Mouse (Mus musculus): Measurements from ENCODE around the gene Plbd1. TPM values are rescaled to one million over a fixed set of nuclear protein-coding genes. Genes with fewer than 3 reads are reported as not detected.

Gene Plbd1
- polyA plus RNA-seq, 1 experiment from 2014 or later = 31.3 TPM

DNA sequence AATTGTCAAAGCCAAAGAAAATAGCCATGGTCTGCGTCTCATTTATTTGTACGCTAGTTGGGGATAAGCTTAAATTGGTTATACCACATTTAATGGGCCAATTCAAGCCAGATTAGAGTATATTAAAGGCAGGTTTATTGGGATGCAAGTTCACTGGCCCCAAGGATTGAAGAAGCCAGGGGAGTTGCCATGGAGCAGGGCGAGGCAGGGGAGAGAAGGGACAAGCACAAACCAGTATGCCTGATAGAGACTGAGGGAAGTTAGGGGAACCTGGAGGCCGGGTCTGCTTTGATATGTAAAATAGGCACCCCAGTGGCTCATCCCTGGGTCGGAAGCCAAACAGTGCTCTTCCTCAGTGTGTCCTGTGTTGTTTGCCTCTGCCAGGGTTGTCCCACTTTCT is 7.5 kb upstream of the Plbd1 start:
- no peaks in the 10 kb centered on the region for H3K27me3 ChIP-seq (ENCODE audit: insufficient read depth, low read length)
- TF ChIP-seq CTCF (IDR thresholded peaks at IDR 0.05; ENCODE audit: low read depth) (no peak), EP300 (IDR thresholded peaks at IDR 0.05; ENCODE audit: low read depth) (no peak)
- H3K4me3 ChIP-seq (ENCODE audit: low read depth, low read length) = no peak overlapping the region
- no peak overlapping the region for H3K27ac ChIP-seq (ENCODE audit: low read depth)
- ATAC-seq (no peak), DNase-seq (no peak)
- no peak overlapping the region for H3K4me2 ChIP-seq (ENCODE audit: low read depth, low read length)
- no peaks in the 10 kb centered on the region for H3K36me3 ChIP-seq (replicated peaks; ENCODE audit: insufficient read depth, low read length)
- H3K9ac ChIP-seq (replicated peaks) = no peak overlapping the region
- WGBS (ENCODE audit: insufficient replicate concordance) = 68% methylated on average over 5 of the region's 5 CpGs
- H3K9me3 ChIP-seq (ENCODE audit: low read length) = no peaks in the 10 kb centered on the region
- H3K4me1 ChIP-seq (ENCODE audit: insufficient read depth) = 0 out of 2 replicates have a peak, but pooled peaks cover 2% of the 10 kb centered on the region

DNA sequence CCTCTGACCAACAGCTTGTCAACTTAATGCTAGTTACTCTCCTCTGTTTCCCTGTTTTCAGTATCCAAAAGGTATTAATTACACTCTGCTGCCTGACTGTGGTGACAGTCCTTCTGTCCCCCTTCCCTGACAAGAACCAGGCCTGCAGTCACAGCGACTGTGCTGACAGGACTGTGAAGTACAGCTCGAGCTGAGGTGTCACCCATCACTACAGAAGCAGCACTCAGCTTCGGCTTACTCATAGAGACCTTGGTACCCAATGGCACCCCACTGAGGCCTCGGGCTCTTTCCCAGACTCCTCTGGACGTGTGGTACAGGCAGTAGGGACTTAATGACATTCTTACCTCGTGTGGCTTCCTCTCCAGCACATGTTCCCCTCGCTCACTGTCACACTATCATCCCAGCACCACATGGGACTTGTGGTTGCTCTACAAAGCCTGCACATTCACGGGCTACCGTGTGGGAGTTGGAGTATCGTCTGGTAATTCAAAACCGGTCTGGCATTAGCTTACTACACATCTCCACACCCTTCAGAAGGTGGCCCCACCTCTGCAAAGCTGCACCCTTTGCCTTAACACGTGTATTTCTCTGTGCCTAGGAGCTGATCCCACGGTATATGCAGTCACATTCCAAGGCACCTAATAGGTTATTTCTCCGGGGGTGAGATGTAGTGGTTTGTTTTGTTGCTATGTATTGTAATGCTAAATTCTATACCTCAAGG is 6.7 kb upstream of the Plbd1 start:
- TF ChIP-seq EP300 (IDR thresholded peaks at IDR 0.05; ENCODE audit: low read depth) (no peak), CTCF (IDR thresholded peaks at IDR 0.05; ENCODE audit: low read depth) (no peak)
- no peak overlapping the region for H3K9ac ChIP-seq (replicated peaks)
- no peak overlapping the region for H3K27ac ChIP-seq (ENCODE audit: low read depth)
- no peaks in the 10 kb centered on the region for H3K36me3 ChIP-seq (replicated peaks; ENCODE audit: insufficient read depth, low read length)
- ATAC-seq (no peak), DNase-seq (no peak)
- no peak overlapping the region for H3K4me3 ChIP-seq (ENCODE audit: low read depth, low read length)
- no peaks in the 10 kb centered on the region for H3K9me3 ChIP-seq (ENCODE audit: low read length)
- WGBS (ENCODE audit: insufficient replicate concordance) = 46% methylated on average over 14 of the region's 14 CpGs
- no peaks in the 10 kb centered on the region for H3K27me3 ChIP-seq (ENCODE audit: insufficient read depth, low read length)
- H3K4me1 ChIP-seq (ENCODE audit: insufficient read depth) = 0 out of 2 replicates have a peak, but pooled peaks cover 2% of the 10 kb centered on the region
- no peak overlapping the region for H3K4me2 ChIP-seq (ENCODE audit: low read depth, low read length)

DNA sequence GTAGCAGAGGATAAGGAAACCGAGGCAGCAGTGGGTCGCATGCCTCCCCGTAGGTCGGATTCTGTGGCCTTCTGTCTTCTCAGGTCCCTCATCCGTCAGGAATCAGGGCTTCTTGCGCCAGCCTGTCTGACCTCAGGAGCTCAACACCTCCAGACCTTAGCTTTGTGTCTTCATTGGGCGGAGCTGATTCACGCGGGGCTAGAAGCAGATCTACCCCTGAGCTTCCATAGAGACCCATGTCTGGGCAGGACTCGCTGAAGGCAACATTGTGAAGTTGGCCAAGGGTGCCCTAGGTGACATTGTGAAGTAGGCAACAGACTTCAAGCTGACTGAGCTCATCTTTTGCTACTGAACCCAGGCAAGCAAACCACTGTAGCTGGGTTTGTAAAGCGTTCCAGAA is 335 bp upstream of the Plbd1 start:
- Histone ChIP-seq H3K4me3 (ENCODE audit: low read depth, low read length) (peak overlapping the region; percentile 57), H3K36me3 (replicated peaks; ENCODE audit: insufficient read depth, low read length) (no peaks in the 10 kb centered on the region), H3K27ac (ENCODE audit: low read depth) (peak overlapping the region; percentile 78), H3K27me3 (ENCODE audit: insufficient read depth, low read length) (peaks cover 11% of the 10 kb centered on the region), H3K4me2 (ENCODE audit: low read depth, low read length) (peak overlapping the region; percentile 73), H3K9me3 (ENCODE audit: low read length) (no peaks in the 10 kb centered on the region), H3K9ac (replicated peaks) (peak overlapping the region; percentile 68), H3K4me1 (ENCODE audit: insufficient read depth) (peaks cover 9% of the 10 kb centered on the region)
- ATAC-seq (no peak), DNase-seq (no peak)
- WGBS (ENCODE audit: insufficient replicate concordance) = 31% methylated on average over 11 of the region's 11 CpGs
- no peak for TF ChIP-seq EP300 (IDR thresholded peaks at IDR 0.05; ENCODE audit: low read depth)
- TF ChIP-seq CTCF (IDR thresholded peaks at IDR 0.05; ENCODE audit: low read depth) = no peak

DNA sequence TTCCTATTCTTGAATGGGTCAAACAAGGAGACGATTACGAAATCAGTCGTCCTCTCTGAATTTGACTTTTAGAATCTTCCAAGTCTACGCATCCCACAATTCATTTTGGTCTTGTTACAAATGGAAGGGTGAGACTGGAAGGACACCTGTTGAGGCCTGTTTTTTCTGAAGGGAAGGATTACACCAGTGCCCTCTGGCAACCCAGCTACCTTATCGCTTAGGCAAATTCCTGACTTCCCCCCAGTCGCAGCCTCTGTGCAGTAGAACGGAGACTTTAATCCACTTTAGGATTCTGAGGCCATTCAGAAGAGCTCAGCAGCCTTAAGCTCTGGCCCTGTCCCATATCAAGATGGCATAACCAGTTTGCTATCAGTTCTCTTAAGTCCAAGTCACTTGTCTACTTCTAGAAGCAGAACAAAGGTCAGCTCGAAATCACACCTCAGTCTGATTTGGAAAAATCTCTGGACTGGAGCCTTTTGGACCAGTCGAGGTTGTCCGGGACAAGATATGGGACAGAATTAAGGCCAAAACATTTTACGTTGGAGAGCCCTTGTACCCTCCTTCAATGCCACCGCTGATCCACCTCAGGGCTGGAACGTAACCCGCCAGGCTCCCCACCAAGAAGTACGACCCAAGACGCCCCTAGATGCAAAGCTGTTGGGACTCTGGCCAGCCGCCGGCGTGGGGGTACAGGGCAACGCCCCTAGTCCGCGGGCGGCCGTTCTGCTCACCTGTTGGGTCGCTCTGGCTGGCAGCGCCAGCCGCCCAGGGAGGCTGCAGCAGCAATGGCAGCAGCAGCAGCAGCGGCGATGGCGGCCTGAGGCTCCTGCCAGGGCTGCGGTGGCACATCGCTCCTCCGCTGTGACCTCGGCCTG is 660 bp downstream of the Plbd1 start:
- H3K4me2 ChIP-seq (ENCODE audit: low read depth, low read length) = peak overlapping the region; percentile 73
- peak overlapping the region; percentile 78 for H3K27ac ChIP-seq (ENCODE audit: low read depth)
- TF ChIP-seq CTCF (IDR thresholded peaks at IDR 0.05; ENCODE audit: low read depth) (no peak), EP300 (IDR thresholded peaks at IDR 0.05; ENCODE audit: low read depth) (no peak)
- H3K4me3 ChIP-seq (ENCODE audit: low read depth, low read length) = peak overlapping the region; percentile 57
- H3K9ac ChIP-seq (replicated peaks) = peak overlapping the region; percentile 68
- DNase-seq (no peak), ATAC-seq (peak; percentile 65)
- no peaks in the 10 kb centered on the region for H3K36me3 ChIP-seq (replicated peaks; ENCODE audit: insufficient read depth, low read length)
- WGBS (ENCODE audit: insufficient replicate concordance) = 23% methylated on average over 27 of the region's 34 CpGs
- H3K27me3 ChIP-seq (ENCODE audit: insufficient read depth, low read length) = peaks cover 11% of the 10 kb centered on the region
- H3K4me1 ChIP-seq (ENCODE audit: insufficient read depth) = peaks cover 10% of the 10 kb centered on the region
- no peaks in the 10 kb centered on the region for H3K9me3 ChIP-seq (ENCODE audit: low read length)

DNA sequence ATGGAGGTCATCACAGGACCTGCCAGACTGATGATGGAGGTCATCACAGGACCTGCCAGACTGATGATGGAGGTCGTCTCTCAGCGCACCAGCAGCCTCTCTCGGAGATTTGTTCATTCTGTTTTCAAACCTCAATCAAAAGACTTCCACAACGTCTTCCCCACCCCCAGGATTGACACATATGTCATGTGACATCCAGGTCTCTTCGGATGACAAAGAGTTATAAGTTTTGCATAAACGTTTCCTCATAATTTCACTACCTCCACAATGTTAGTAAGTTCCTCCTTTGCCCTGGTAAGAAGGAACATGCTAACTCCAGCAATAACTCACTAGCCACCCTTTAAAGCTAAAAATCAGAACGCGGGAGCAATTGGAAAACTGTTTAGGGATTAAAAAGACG is 2.5 kb downstream of the Plbd1 start:
- H3K4me1 ChIP-seq (ENCODE audit: insufficient read depth) = peaks cover 12% of the 10 kb centered on the region
- H3K9ac ChIP-seq (replicated peaks) = no peak overlapping the region
- 0 out of 2 replicates have a peak overlapping the region, but pooled peaks have one; percentile 73 for H3K4me2 ChIP-seq (ENCODE audit: low read depth, low read length)
- H3K36me3 ChIP-seq (replicated peaks; ENCODE audit: insufficient read depth, low read length) = no peaks in the 10 kb centered on the region
- TF ChIP-seq EP300 (IDR thresholded peaks at IDR 0.05; ENCODE audit: low read depth) (peak; percentile 20; the same call in 1 of the 2 replicates), CTCF (IDR thresholded peaks at IDR 0.05; ENCODE audit: low read depth) (no peak)
- no peak overlapping the region for H3K4me3 ChIP-seq (ENCODE audit: low read depth, low read length)
- DNase-seq (peak; percentile 28), ATAC-seq (peak; percentile 14; the same call in 1 of the 2 replicates)
- WGBS (ENCODE audit: insufficient replicate concordance) = 72% methylated on average over 9 of the region's 9 CpGs
- H3K27me3 ChIP-seq (ENCODE audit: insufficient read depth, low read length) = peaks cover 11% of the 10 kb centered on the region
- H3K9me3 ChIP-seq (ENCODE audit: low read length) = no peaks in the 10 kb centered on the region
- H3K27ac ChIP-seq (ENCODE audit: low read depth) = peak overlapping the region; percentile 48; the same call in 1 of the 2 replicates

DNA sequence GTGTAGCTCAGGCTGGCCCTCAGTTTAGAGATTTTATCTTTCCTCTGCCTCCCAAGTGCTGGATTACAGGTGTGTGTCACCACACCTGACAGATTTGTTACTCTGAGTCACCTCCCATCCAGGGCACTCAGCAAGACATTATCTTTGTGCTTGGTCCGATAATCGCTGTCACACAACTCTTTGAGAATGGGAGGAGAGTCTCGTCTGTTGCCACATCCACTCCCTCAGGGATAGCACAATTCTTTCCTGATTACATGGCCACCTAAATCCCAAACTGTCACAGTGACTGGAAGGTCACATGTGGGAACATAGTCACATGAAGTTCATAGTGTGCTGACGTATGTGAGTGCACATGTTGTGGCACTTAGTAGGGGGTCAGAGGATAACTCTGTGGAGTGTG is 3.4 kb downstream of the Plbd1 start:
- H3K9ac ChIP-seq (replicated peaks) = no peak overlapping the region
- no peak for ATAC-seq
- no peaks in the 10 kb centered on the region for H3K36me3 ChIP-seq (replicated peaks; ENCODE audit: insufficient read depth, low read length)
- H3K9me3 ChIP-seq (ENCODE audit: low read length) = no peaks in the 10 kb centered on the region
- WGBS (ENCODE audit: insufficient replicate concordance) = 80% methylated on average over 4 of the region's 4 CpGs
- no peak overlapping the region for H3K27ac ChIP-seq (ENCODE audit: low read depth)
- no peak overlapping the region for H3K4me3 ChIP-seq (ENCODE audit: low read depth, low read length)
- peaks cover 11% of the 10 kb centered on the region for H3K27me3 ChIP-seq (ENCODE audit: insufficient read depth, low read length)
- no peak for TF ChIP-seq CTCF (IDR thresholded peaks at IDR 0.05; ENCODE audit: low read depth)
- TF ChIP-seq EP300 (IDR thresholded peaks at IDR 0.05; ENCODE audit: low read depth) = no peak
- no peak overlapping the region for H3K4me2 ChIP-seq (ENCODE audit: low read depth, low read length)
- no peak for DNase-seq
- H3K4me1 ChIP-seq (ENCODE audit: insufficient read depth) = peaks cover 13% of the 10 kb centered on the region

All from liver, postnatal 0 days (tissue).